Mouse (Mus musculus) WW6 (cell line): ENCODE results near the gene Lmod1.
"Not testable (repeated sequence)": the region's sequence is repeated elsewhere in the genome, so short reads cannot be mapped to it uniquely, and the experiment has no call there.

Experiments used
- DNase-seq: peaks from one replicate; pipeline ENCODE4 v3.0.0-alpha.2; 2013; ENCODE audit warnings: low read depth, low spot score

The Lmod1 gene

DNA sequence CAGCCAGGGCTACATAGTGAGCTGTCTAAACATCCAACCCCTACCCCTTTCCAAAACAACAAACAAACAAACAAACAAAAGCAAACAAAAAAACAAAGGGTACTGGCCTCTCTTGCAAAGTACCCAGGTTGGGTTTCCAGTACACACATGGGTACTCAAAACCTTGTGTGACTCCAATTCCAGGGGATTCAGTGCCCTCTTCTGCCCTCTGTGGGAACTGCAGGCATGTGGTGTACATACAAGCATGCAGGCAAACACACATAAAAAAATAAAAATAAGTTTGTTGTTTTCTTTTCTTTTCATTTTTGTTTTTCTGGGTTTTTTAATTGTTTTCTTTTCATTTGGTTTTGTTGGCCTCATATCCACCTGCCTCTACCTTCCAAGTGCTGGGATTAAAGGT, 37.5 kb downstream of the Lmod1 start:
- no peak for DNase-seq

DNA sequence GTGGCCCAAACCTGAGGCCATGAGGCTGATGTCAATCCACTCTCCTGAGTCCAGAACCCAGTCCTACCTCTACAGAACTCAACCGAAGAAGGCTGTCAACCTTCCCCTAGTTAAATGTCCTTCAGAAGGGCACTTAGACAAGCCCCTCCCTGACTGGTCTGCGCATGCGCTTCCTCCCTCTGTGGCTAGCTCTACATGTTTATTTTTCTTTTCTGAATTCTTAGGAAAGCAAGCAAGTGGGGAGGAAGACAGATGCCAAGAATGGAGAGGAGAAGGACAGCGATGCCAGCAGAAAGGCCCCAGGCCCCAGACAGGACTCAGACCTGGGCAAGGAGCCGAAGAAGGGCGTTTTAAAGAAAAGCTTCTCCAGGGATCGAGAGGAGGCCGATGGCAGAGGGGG, 38.8 kb downstream of the Lmod1 start:
- DNase-seq: no peak

DNA sequence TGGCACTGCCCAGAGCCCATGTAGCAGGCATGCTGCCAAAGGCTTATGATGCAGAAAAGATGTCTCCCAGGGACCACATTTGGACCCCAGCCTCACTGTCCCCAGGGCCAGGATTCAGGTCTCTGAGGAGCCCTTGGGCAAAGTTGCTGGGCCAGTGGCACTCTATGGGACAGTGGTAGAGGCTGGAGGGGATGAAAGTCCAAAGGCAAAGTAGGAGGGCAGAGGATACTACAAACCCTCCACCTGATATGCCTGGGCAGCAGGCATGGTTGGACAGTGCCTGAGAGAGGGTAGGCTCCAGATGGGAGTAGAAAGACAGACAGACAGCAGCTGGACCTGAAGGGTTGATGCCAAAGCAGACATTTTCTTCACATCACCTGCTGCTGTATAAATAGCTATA, 41.8 kb downstream of the Lmod1 start:
- no peak for DNase-seq

DNA sequence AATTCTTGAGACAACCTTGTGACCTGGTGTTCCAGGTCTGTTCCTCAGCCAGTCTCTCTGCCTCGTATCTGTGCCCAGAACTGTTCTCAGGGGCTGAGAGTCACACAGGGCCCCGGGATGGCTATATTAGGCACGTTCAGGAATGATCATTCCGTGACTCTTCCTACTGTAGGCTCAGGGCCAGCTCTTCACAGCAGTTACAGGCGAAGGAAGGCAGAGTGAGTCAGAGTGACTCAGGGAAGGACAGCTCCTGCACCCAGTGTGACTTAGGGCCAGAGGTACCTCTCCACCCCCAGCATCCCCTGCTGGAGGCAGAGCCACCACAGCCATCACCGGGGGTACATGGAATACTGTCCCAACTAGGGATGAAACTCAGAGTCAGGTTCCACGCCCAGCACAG, 42.4 kb downstream of the Lmod1 start:
- DNase-seq: no peak

DNA sequence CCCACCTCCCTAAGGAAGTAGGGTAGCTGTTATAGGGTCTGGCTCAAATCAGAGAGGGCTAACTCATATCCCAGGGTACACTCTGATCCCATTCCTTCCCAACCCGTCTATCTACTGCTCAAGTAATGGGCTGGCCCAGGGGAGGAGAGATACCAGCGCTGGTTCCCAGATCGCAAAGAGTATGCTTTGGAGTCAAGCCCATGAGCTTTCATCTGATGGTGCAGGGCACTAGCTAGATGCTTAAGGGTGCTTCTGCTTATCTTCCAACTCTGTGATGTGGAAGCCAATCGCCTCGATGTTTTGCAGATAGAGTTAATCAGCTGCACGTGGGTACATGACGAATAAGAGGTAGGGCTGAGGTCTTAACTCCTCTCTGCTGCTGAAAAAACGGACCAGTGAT, 43.0 kb downstream of the Lmod1 start:
- DNase-seq: no peak

DNA sequence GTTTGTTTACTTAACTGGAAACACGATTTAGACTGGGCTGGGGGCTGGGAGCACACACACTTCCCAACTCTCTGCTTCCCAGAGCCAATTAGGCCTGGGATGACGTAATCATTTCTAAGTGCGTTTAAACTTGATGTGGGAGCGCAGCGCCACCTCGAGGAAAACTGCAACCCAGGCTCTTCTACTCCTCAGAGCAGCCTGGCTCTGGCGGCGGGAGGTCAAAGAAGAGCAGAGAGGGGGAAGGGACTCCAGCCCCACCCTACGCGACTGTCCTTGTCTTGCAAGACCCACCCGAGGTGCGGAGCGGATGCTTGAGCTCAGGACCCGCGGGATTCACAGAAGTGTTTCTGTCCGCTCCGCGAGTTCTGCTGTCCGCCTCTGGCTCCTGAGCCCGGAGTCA, 43.6 kb downstream of the Lmod1 start:
- peak; percentile 78 for DNase-seq

DNA sequence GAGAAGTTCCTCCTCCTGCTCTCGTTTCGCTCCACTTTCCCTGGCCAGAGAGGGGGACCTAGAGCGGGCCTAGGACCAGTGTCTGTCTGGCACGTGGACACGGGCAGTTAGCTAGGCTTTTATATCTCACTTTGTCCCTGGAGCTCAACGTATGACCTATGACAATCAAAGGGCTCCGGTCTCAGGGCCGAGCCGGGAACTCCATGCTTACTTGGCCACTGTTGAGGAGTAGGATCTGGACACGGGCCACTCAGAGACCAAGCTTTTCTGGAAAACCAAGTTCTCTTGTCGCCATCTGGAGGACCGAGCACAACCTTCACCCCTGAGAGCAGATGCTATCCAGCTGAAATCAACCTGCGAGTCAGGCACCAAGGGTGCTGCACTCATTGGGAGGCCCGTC, 44.4 kb downstream of the Lmod1 start:
- DNase-seq: no peak

DNA sequence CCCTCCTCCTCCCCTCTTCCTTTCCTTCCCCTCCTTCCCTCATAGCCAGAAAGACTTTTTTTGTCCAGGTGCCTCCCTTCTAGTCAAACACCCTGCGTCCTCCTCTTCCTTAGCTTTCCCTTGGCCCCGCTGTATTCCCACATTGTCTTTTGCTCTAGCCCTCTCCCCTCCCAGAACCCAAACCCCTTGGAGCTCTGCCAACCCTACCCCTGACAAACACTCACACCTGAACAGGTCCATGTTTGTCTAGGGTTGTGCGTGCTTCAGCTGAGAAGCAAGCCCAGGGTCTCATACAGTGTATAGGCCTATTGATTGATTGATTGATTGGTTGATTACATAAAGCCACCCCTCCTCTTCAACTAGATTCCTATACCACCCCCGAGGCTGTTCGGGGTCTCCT, 44.8 kb downstream of the Lmod1 start:
- no peak for DNase-seq

DNA sequence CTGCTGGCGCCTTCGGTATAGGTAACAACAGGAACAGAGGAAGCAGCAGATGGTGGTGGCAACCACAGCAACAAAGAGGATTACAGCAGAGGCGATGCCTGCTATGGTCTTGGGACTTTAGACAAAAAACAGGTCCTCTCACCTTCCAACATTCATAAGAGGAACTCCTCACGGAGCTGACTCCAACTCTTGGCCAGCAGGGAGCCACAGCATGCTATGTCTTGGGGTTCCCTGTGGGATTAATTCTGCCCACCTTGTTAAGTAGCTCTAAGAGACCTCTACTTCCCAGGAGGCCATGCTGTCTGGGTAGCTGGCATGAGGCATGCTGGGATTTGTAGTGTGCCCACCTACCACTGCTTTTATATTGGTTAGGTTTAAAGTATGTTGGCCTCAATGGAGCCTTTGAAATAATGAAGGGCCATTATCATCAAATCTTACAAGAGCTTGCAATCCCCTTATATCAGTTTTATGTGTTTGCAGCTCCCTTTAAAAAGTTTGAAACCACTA, 48.6 kb downstream of the Lmod1 start:
- no peak for DNase-seq

DNA sequence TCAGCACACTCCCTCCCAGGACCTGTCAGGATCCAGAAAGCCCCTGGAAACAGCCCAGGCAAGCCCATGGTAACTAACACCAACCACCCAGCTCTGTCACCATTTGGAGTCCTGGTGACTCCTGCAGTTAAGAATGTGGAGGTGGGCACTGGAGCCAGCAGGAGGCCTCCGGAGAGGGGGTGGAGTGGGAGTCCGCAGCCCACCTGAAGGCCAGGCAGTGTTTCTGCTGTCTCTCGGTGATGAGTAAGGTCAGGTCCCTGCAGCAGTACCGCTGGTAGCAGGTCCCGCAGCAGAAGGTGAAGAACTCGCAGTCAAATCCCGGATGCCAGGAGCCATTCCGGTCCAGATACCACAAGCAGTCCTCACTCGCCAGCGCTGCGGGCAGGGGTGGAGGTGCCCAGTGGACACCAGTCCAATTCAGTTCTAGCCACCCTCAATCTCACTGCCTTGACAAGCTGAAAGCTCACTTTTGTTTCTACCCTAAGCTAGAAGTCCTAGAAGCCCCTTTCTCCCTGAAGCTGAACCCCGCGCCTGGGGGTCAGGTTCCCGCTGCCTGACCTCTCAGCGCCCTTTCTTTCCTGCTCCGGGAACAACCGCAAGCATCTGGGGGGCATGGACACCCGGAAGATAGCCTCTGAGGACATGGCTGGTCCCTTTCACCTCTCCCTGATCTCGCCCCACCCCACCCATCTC, 49.7 kb downstream of the Lmod1 start:
- DNase-seq: no peak

DNA sequence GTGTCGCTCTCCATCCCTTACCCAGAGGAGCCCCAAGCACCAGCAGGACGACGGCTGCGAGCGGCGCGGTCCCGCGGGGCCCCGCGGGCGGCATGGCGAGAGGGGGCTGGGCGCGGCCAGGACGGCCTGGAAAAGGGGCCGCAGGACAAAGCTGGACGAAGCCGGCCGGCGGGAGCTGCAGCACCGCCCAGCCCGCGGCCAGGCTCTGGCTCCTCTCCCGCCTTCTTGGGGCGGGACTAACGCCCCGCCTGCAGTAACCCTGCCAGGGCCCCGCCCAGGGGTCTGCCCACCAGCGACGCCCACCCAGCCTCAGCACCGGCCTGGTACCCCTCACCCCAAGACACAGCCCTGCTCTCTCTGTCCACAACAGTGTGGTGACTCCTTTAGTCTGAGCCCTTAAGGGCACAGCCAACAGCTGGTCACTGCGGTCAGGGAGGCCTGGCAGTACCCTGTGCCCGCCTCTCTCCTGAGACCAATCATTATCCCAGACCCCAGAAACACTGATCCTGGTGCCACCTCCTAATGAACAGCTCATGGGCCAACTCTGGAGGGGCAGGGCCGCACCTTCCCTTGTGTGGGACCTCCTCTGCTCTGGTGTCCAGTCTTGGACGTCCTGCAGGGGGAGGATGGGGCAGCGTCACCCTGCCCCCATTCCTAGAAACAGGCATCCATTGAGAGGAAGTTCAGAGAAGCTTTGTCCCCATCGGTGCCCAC, 50.4 kb downstream of the Lmod1 start, which contains the start of gene Shisa4:
TSS of gene Shisa4 (minus strand) at position 370 of the 714 bp plus-strand sequence.
- no peak for DNase-seq

DNA sequence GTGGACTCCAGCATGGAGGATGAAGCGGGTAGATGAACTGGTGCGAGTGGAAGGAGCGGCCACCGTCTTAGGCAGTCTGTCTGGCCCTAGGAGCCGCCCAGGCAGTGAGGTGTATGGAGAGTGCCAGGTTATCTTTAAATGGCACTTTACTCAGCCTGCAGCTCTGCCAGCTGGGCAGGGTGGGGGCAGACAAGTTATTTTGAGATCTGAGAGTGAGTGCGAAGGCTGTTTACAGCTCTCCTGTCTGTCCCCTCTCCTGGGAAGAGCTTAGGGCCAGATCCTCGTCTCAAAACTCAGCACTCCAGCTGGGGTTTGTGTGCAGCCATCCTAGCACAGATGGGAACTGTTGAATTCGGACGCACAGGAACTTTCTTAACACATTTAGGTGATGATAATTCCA, 54.0 kb downstream of the Lmod1 start:
- no peak for DNase-seq

DNA sequence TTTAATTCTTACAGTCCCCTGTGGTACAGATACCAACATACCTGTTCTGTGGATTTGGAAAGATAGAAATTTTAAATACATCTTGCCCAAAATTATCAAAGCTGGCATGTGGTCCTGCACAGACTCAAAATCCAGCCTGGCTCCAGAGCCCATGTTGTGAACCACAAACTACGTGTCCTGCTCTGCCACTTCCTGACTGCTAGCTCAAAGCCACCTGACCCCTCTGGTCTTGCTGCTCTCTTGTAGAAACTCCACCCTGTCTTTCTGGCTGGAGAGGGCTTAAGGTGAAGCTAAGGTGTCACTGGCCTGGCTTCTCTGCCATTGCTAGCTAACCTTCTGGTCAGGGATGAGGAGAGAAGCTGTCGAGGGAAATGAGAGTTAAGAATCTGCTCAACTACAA, 54.4 kb downstream of the Lmod1 start:
- no peak for DNase-seq

DNA sequence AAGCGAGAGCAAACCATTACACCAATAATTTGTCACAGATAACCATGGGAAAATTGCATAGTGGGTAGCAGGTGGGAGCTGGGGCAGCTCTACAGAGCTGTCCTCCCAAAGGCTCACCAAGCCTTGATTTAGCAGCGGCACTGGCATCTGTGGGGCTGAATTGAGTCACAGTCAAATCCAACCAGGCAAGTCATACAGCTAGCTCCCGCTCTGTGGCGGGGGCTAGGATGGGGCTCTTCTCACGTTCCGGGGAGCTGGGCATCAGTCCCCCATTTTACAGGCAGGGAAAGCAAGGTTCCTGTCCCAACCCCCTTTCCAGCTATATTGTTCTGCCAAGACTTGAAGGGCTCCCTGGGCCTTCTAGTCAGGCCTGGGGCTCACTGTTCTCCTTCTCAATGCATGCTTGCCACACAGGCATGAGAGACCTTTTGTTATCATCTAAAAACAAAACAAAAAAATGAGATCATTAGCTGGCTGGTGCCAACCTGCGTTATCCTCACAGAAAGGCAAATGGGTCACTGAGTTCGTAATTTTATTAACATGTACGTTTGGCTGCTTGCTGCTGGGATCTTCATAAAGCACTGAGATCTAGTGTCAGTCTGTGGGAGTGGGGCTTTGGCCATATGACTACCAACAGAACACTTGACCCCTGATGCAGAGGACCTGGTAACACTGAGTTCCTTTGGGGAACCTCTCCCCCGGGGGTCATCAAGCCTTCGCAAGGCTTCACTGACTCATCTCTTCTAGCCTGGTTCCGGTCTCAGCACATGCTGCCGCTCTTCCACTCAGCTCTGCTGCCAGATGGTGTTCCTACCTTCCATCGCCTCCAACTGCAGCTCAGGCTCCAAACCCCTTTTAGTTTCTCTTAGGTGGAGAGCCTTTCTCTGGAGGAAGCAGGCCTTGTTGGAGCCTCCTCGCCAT, 55.7 kb downstream of the Lmod1 start:
- no peak for DNase-seq

DNA sequence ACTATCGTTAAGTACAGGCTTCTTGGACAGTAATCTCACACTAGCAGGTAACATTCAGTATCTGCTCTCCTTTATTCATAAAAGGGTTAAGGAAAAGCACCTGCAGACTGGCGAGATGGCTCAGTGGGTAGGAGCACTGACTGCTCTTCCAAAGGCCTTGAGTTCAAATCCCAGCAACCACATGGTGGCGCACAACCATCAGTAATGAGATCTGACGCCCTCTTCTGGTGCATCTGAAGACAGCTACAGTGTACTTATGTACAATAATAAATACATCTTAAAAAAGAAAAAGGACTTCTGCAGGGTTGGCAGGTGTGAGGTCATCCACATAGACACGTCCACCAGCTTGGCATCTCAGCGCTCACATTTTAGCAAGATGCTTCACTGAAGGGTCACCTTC, 57.0 kb downstream of the Lmod1 start:
- DNase-seq: not testable (repeated sequence)

DNA sequence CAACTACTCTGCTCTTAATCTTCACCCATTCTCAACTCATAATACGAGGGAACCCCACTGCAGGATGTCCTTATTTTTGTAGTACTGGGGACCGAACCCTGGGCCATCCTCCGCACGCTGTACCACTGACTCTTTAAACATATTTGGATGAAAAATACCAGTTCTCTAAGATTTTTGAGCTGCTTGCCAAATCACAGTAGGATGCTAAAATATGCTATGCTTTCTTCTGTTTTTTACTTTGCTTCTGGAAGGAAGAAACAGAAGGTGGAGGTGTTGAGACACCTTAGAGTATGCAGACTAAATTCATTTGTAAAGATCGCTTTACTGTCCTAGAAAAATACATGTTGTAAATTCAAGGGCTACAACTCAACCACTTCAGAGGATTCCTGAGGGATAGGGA, 59.6 kb downstream of the Lmod1 start:
- no peak for DNase-seq

DNA sequence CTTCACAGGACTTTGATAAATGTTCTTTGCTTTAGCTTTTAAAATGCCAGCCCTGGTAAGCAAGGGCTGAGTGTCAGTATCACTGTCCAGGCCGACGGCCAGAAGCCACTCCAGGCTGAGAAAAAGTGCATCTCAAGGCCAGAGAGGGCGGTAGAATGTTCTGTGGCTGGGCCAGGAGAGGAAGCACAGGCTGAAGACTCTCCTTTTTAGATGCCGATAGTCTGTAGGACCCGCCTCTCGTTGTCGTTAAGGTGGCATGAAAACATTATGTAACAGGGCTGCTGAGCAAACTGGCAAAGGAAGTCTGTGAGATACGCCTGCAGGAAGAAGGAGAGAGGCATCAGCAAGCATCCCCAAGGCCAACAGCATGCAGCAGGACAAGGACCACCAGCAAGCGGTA, 60.6 kb downstream of the Lmod1 start:
- DNase-seq: no peak

DNA sequence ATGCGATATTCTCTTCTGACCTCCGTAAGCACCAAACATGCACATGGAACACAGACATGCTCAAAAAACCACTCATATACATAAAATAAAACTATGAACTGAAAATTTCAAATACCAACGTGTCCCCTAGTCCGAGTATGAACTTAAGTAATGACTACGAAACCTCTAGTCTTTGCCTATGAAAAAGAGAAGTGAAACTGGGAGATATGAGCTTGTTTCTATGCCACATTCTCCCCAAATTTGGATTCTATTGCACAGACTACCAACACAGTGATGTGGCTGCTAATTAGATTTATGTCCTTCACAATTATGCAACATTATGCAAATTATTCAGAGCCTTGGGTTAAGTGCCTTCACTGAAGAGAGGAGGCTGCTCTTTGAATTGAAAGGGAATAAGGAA, 74.9 kb downstream of the Lmod1 start:
- DNase-seq: no peak

DNA sequence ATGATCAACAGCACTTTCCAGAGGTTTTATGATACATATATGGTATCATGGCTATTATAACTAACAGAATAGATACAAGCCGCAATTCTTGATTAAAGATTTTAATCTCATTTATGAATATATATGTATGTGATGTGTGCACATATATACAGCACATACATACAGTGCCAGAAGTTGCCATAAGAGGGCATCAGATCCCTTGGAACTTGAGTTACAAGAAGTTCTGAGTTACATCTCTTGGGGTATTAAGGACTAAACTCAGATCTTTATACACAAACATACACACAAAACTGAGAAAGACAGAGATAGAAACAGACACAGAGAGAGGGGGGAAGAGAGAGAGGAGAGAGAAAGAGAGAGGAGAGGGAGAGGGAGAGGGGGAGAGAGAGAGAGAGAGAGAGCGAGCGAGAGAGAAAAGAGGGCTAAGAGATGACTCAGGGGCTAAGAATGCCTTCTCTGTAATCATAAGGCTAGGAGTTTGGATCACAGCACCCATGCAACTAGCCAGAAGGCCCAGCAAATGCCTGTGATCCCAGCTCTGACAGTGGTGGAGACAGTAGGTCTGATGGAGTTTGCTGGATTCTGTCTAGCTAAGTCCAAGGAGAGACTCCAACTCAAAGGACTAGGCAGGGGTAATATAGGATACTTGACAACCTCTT, 77.0 kb downstream of the Lmod1 start:
- DNase-seq: no peak

DNA sequence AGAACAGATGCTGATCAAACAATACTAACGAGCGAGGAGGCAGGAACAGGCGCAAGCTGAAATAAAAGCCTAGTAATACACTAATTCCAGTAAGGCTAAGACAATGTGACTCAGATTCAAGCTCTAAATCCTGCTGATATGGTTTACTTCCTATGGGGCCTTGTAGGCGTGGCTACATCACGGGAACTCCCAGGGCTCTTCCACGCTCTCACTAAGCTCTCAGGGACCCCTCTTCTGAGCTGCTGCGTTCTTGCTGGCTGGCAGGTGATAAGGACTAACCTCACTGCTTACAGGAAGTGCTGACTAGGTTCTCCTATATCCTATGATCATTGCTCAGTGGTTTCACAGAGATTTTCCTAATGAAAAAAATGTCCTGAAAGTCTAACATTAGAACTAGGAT, 80.7 kb downstream of the Lmod1 start:
- no peak for DNase-seq

DNA sequence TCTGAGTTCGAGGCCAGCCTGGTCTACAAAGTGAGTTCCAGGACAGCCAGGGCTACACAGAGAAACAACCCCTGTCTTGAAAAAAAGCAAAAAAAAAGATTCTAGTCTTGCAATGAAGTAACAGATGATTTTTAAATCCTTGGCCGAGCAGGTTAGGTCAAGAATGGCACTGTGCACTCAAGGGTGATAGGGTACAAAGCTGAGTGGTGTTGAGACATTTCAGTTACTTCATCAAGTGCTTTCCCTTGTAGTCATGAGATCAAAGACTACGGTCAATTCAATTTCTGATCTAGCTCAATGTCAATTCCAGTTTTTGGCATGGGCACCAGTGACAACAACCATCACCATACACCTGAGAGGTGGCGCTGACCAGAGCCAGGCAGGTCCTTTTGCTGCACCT, 84.4 kb downstream of the Lmod1 start:
- no peak for DNase-seq

DNA sequence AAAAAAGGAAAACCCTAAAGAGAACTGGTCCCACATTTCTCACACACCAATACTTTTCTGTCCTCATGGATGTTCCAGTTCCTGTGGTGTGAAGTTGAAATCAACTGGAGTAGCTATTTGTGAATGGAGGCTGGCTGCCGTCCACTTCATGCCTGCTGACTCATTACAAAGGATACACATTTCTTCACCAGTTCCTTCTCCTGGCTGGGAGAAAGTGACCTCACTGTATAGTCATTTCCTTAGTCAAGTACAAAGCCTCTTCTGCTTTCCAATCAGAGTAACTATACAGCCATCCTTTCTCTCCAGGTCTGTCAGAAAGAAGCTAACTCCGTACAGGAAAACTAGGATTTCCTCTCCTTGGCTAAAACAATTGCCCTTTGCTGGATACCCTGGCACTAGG, 86.4 kb downstream of the Lmod1 start:
- no peak for DNase-seq
